Mouse (Mus musculus) testis, adult 2 months (tissue): ENCODE measurements around the gene Smim5.

Experiments
- CTCF ChIP-seq: fragments of 200-500 bp; IDR thresholded peaks from 2 replicates; pipeline ENCODE4 v1.5.1; 2012; ENCODE audit warnings: low read depth, mild to moderate bottlenecking, inconsistent platforms, low read length, moderate library complexity; ENCODE audit not compliant: control insufficient read depth, insufficient read depth, insufficient replicate concordance
- POLR2A ChIP-seq: fragments of 200-500 bp; IDR thresholded peaks from 2 replicates; pipeline ENCODE4 v1.6.1; 2012; ENCODE audit warnings: low read depth, mild to moderate bottlenecking, inconsistent platforms, low read length, moderate library complexity; ENCODE audit not compliant: control insufficient read depth

DNA sequence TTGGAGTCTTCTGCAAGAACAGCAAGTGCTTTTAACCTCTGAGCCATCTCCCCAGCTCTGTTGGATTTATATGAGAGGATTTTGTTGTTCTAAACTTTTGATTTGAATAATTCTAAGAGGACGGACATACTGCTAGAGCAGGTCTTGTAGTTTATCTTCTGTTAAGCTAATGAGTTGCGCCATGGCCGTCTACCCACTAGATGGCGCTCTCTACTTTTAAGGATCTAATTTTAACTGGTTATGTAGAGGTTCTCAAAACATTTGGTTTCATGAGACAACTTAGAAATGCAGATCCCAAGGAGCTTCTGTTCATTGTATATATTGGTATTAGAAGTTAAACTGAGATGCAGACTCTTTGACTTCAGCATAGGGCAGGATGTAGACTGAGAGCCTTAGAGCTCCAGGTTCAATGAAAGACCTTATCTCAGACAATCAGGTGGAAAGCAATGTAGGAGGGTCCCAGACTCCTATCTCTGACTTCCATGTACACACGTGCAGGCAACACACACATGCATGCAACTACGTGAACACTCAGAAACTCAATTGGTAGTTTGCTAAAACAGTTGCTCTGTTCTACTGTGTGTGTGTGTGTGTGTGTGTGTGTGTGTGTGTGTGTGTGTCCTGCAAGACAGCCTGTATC lies 40.0 kb downstream of the Smim5 start:
- TF ChIP-seq CTCF (no peak), POLR2A (no peak)
